Mouse (Mus musculus) bone marrow macrophage, adult 2 months (primary cell): ENCODE measurements around the gene Tdp2.
"Not testable (repeated sequence)": the region's sequence is repeated elsewhere in the genome, so short reads cannot be mapped to it uniquely, and the experiment has no call there.

Experiments
- CTCF ChIP-seq: IDR thresholded peaks from 2 replicates; pipeline ENCODE4 v1.5.1; 2012; ENCODE audit warnings: low read depth, mild to moderate bottlenecking, low read length, moderate library complexity
- POLR2A ChIP-seq: IDR thresholded peaks from 2 replicates; pipeline ENCODE4 v1.6.1; 2012; ENCODE audit warnings: mild to moderate bottlenecking, low read depth, low read length, borderline replicate concordance

GRCm38 (mm10) chr13:24837765-24838164, 6.3 kb downstream of the Tdp2 start:
- TF ChIP-seq CTCF, POLR2A: not testable (repeated sequence)
